Mouse (Mus musculus): ENCODE data around the gene Veph1.
A peak's percentile ranks its signal among the peaks of the same experiment; 100 is the strongest.

Gene Veph1

DNA sequence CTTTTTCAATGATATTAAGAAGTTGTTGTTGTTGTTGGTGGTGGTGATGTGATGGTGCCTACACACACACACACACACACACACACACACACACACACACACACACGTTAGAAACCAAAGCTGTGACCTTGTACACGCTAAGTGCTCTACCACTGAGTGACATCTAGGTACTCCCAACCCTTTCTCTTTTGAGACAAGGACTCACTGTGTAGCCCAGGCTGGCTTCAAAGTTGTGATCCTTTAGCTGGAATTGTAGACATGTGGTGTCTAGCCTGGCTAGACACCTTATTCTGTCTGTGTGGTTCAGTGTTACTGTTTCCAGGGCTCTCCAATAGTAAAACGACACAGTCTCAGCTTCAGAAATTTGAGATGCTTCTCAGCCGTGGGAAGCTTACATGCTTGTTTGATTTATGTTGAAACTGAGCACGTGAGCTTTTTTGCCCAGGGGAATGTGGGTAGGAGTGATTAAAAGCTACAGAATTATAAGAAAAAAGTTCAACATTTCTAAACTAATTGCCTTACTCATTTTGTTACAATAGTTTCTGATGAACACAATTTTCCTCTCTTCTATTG, 272.3 kb downstream of the Veph1 start:
- DNase-seq (ENCODE audit: low spot score): peak; percentile 55

DNA sequence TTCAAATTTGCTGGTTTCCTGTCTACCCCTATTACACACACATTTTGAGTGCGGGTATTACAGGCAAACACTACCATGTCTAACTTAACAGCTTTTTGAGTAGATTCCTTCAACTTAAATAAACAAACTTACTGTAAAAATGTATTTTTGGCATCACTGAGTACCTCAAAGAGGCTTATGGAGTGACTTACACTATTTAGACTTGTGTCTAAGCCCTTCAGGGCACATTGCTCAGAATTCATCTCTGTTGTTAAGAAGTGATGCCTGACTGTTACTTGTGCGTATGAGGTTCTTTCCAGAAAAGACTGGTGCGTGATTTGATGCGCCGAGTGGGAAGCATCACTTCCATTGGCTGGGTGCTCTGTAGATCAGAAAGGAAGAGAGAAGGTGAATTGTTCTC, 277.5 kb downstream of the Veph1 start:
- no peak for DNase-seq (ENCODE audit: low spot score)

DNA sequence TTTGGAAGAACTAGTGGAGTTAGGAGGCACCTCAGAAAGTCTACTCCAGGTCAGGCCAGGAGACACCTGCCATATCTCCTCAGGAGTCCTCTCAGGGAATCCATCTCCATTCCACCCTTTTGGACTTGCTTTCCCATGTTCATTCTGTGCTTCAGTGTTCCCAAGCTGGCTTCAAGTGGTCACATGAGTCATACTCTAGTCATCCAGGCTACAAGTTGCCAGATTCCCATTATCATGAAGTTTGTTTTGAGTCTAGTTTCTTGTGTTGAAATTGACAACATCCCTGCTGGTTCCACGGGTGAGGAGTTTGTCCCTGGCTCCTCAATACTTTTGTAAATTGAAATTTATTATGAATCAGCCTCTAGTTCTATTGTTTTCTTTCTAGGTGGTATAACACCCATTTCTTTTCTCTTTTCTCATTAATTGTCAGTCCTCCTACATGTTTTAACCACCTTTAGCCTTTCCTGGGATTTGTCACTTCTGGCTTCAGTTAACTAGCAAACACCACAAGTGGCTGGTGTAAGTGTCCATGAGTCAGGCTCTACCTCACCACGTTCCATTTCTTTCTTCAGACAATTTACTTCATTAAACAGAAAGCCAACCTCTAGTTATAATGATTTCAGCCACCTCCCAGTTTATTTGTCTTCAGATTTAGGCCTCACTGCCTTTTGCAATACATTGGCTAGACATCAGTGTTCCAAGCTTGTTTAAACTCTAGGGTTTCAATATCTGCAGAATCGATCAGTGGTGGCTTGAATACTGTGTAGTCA, 288.8 kb downstream of the Veph1 start:
- DNase-seq (ENCODE audit: low spot score): no peak

DNA sequence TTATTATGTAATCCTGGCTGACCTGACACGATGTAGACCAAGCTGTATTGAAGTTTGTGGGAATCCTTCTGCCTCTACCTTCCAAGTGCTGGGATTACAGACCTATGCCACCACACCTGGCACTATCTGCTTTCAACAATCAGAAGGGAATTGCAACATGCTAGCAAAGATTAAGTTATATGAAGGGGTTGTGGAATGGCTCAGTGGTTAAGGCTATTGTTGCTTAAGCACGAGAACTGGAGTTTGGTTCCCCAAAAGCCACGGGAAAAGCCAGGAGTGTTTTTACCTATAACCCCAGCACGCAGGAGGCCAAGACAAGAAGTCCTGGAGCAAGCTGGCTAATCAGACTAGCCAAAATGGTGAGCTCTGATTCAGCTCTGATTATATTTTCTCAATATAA, 291.6 kb downstream of the Veph1 start:
- no peak for DNase-seq (ENCODE audit: low spot score)

DNA sequence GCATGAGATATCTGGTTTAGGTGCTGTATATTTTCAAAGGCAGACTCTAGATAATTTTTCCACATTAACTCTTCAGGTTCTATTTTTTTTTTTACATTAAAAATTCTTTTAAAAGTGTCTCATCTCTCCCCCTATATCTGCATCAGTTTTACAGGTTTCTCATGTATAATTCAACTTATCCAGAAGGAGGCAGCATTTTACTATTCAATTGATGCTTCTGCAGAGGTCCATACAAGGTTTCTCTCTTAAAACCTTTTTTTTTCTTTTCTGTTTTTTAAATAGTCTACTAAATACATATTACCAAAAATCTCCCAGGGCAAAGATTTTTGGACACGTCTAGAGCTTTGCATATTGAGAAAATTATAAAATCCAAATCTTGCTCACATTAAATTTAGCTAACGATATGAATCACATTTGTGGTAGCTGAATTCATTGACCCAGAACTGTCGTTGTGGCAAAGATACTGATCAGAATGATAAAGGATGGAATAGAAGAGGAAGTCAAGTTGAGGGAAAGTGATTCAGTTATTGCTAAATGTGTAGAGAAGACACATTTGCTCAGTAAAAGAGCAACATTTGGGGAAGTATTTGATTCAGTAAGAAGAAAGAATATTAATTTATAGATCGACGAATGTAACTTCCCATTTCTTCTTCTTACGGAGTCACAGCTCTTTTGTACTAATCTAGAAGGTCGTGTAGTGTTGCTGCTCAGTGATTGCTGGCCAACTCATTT, 292.3 kb downstream of the Veph1 start:
- DNase-seq (ENCODE audit: low spot score): peak; percentile 49

Measured in embryo, embryonic 10.5 days (tissue).